25 mouse cellular contexts compared by ENCODE assay signal in genomic region chr12:40712235-40712634, GRCm38 (mm10).
DNase-seq lines count a peak whose midpoint lies in the region; ATAC-seq and TF ChIP-seq lines count a peak whose summit lies in the region.
"Had no signal": no experiment of that assay in that cellular context is flagged by ENCODE, and none has a peak within 500 bp of the region (broad histone marks: within the 10 kb centered on the region; RNA-seq: fewer than 3 reads in every experiment).

No protein-coding gene starts in this region.

- DNase-seq in adrenal gland, postnatal 25 days, result peak; percentile 5
- no peak for DNase-seq in adrenal gland, postnatal 10 days
- DNase-seq in 3T3-L1 (ENCODE audit: low read depth, low spot score) (peak; percentile 84), adipocyte (ENCODE audit: low spot score) (peak; percentile 72)
- no peak for DNase-seq in right cerebral cortex, adult 2 months (ENCODE audit: low spot score in 2 of 2)
- DNase-seq: B cell, adult 2 months; cerebellum, adult 11-12 months; cerebellum, adult 9-10 months; cerebellum, postnatal 25 days; gastrocnemius, postnatal 10 days; heart, adult 18-20 months; heart, postnatal 10 days; heart, postnatal 4 days; kidney, adult 18-20 months had no signal

- H3K36me3 ChIP-seq in myocyte (ENCODE audit: control insufficient read depth, insufficient read depth), result no peaks in the 10 kb centered on the region
- H3K36me3 ChIP-seq: embryonic facial prominence, embryonic 15.5 days; forebrain, embryonic 12.5 days; heart, embryonic 10.5 days; intestine, embryonic 15.5 days had no signal

- H3ac ChIP-seq in myocyte (ENCODE audit: control insufficient read depth, insufficient read length), result no peak overlapping the region

- H3K4me3 ChIP-seq in myocyte, result no peak overlapping the region
- H3K4me3 ChIP-seq: embryonic facial prominence, embryonic 15.5 days; forebrain, embryonic 12.5 days; heart, embryonic 10.5 days; hindbrain, embryonic 12.5 days; intestine, embryonic 15.5 days had no signal

- H3K4me2 ChIP-seq in myocyte (ENCODE audit: low read depth), result peak overlapping the region; percentile 48
- H3K4me2 ChIP-seq: embryonic facial prominence, embryonic 15.5 days; forebrain, embryonic 12.5 days; hindbrain, embryonic 12.5 days; intestine, embryonic 15.5 days had no signal

- H3K27me3 ChIP-seq in myocyte (ENCODE audit: control insufficient read depth, insufficient read depth, insufficient read length), result no peaks in the 10 kb centered on the region
- H3K27me3 ChIP-seq: embryonic facial prominence, embryonic 15.5 days; forebrain, embryonic 12.5 days; hindbrain, embryonic 12.5 days; intestine, embryonic 15.5 days; Patski had no signal

- H3K79me2 ChIP-seq in myocyte (ENCODE audit: control insufficient read depth, insufficient read depth), result no peaks in the 10 kb centered on the region

- no peak for ATAC-seq in inflammation-experienced regulatory T-cells, adult 6 months
- ATAC-seq: activated CD4-positive, CD25-positive, alpha-beta regulatory T cell, adult 4 months; forebrain, embryonic 16.5 days; hindbrain, embryonic 16.5 days; intestine, embryonic 15.5 days; Patski had no signal

- TF ChIP-seq POLR2A in myocyte (IDR thresholded peaks at IDR 0.05; ENCODE audit: insufficient read length, low read depth), result no peak

TF ChIP-seq in myocyte, 11 proteins besides CTCF, POLR2A, EP300 and RAD21:
- TF ChIP-seq MYOG (IDR thresholded peaks at IDR 0.05; ENCODE audit: control insufficient read depth in 1 of 3, insufficient read depth in 1 of 3, insufficient read length in 2 of 3, low read depth in 2 of 3), result no peak
- peak; percentile 73 for TF ChIP-seq USF1 (IDR thresholded peaks at IDR 0.05; ENCODE audit: low read depth)

Comparison
In these comparisons a context has a peak if more than half of its experiments do, and no peak if none do; other contexts are left out.
1. DNase-seq: peak in adrenal gland, postnatal 25 days (single experiment), 3T3-L1 (single experiment) and adipocyte (single experiment); none in adrenal gland, postnatal 10 days (single experiment) and right cerebral cortex, adult 2 months (0 of 2).